Mouse (Mus musculus): ENCODE results near the gene Irf9. TPM values are rescaled to one million over a fixed set of nuclear protein-coding genes. Genes with fewer than 3 reads are reported as not detected.

Irf9 gene
- polyA plus RNA-seq, 2 experiments from 2014 or later = 168 to 222 TPM

Other genes with a start within 250 kb of the Irf9 start
- 10 to 100 TPM; 41.9 to 49.5 TPM for gene Dhrs4, start 124.8 kb upstream of the Irf9 start, polyA plus RNA-seq (2017; shearing (Covaris generic))
- not detected for gene Carmil3, start 112.9 kb upstream of the Irf9 start, polyA plus RNA-seq (2017; shearing (Covaris generic))
- gene Cpne6, start 93.1 kb upstream of the Irf9 start, polyA plus RNA-seq (2017; shearing (Covaris generic)) = not detected
- under 1 TPM in 1 of 2 experiments, not detected in 1; 0.07 TPM for gene Nrl, start 78.6 kb upstream of the Irf9 start, polyA plus RNA-seq (2017; shearing (Covaris generic))
- 10 to 100 TPM; 37.3 to 57.7 TPM for gene Pck2, start 63.3 kb upstream of the Irf9 start, polyA plus RNA-seq (2017; shearing (Covaris generic))
- 100 to 1,000 TPM; 103 to 125 TPM for gene Dcaf11, start 43.6 kb upstream of the Irf9 start, polyA plus RNA-seq (2017; shearing (Covaris generic))
- gene A730061H03Rik, start 43.2 kb upstream of the Irf9 start, polyA plus RNA-seq (2017; shearing (Covaris generic)) = 1 to 10 TPM; 3.3 to 7.1 TPM
- gene Fitm1, start 28.0 kb upstream of the Irf9 start, polyA plus RNA-seq (2017; shearing (Covaris generic)) = not detected
- gene Psme1, start 25.4 kb upstream of the Irf9 start, polyA plus RNA-seq (2017; shearing (Covaris generic)) = 100 to 1,000 TPM; 664 to 711 TPM
- gene Emc9, start 18.3 kb upstream of the Irf9 start, polyA plus RNA-seq (2017; shearing (Covaris generic)) = 10 to 100 TPM; 20.9 to 22.9 TPM
- gene Psme2, start 12.5 kb upstream of the Irf9 start, polyA plus RNA-seq (2017; shearing (Covaris generic)) = 100 to 1,000 TPM; 853 to 877 TPM
- gene Rnf31, start 11.9 kb upstream of the Irf9 start, polyA plus RNA-seq (2017; shearing (Covaris generic)) = 10 to 100 TPM; 35.5 to 47.2 TPM
- 10 to 100 TPM; 14.5 to 22.1 TPM for gene Rec8, start 14.5 kb downstream of the Irf9 start, polyA plus RNA-seq (2017; shearing (Covaris generic))
- 10 to 100 TPM; 33.4 to 42.0 TPM for gene Ipo4, start 32.4 kb downstream of the Irf9 start, polyA plus RNA-seq (2017; shearing (Covaris generic))
- under 1 TPM in 1 of 2 experiments, not detected in 1; 0.98 TPM for gene Gm49378, start 34.3 kb downstream of the Irf9 start, polyA plus RNA-seq (2017; shearing (Covaris generic))
- gene Tm9sf1, start 40.2 kb downstream of the Irf9 start, polyA plus RNA-seq (2017; shearing (Covaris generic)) = 10 to 100 TPM; 39.7 to 46.7 TPM
- 1 to 10 TPM in 1 of 2 experiments, under 1 TPM in 1; 0.69 to 1.3 TPM for gene Tssk4, start 46.6 kb downstream of the Irf9 start, polyA plus RNA-seq (2017; shearing (Covaris generic))
- gene Mdp1, start 56.9 kb downstream of the Irf9 start, polyA plus RNA-seq (2017; shearing (Covaris generic)) = 100 to 1,000 TPM in 1 of 2 experiments, 10 to 100 TPM in 1; 92.4 to 106 TPM
- 10 to 100 TPM; 29.8 to 34.1 TPM for gene Gmpr2, start 68.4 kb downstream of the Irf9 start, polyA plus RNA-seq (2017; shearing (Covaris generic))
- gene Nedd8, start 68.6 kb downstream of the Irf9 start, polyA plus RNA-seq (2017; shearing (Covaris generic)) = 100 to 1,000 TPM; 338 to 343 TPM
- gene Tinf2, start 78.2 kb downstream of the Irf9 start, polyA plus RNA-seq (2017; shearing (Covaris generic)) = 10 to 100 TPM; 26.4 to 29.2 TPM
- gene Tgm1, start 110.4 kb downstream of the Irf9 start, polyA plus RNA-seq (2017; shearing (Covaris generic)) = not detected
- 10 to 100 TPM; 70.5 to 94.7 TPM for gene Rabggta, start 118.7 kb downstream of the Irf9 start, polyA plus RNA-seq (2017; shearing (Covaris generic))
- 10 to 100 TPM; 40.8 to 46.5 TPM for gene Dhrs1, start 142.1 kb downstream of the Irf9 start, polyA plus RNA-seq (2017; shearing (Covaris generic))
- gene Nop9, start 142.1 kb downstream of the Irf9 start, polyA plus RNA-seq (2017; shearing (Covaris generic)) = 1 to 10 TPM; 3.6 to 5.8 TPM
- gene Cideb, start 154.9 kb downstream of the Irf9 start, polyA plus RNA-seq (2017; shearing (Covaris generic)) = not detected
- under 1 TPM in 1 of 2 experiments, not detected in 1; 0.08 TPM for gene Ltb4r2, start 157.9 kb downstream of the Irf9 start, polyA plus RNA-seq (2017; shearing (Covaris generic))
- gene Ltb4r1, start 162.4 kb downstream of the Irf9 start, polyA plus RNA-seq (2017; shearing (Covaris generic)) = 1 to 10 TPM; 4.1 to 4.5 TPM
- gene Adcy4, start 180.5 kb downstream of the Irf9 start, polyA plus RNA-seq (2017; shearing (Covaris generic)) = 1 to 10 TPM in 1 of 2 experiments, not detected in 1; 1.0 TPM
- 10 to 100 TPM; 80.3 to 81.9 TPM for gene Ripk3, start 185.3 kb downstream of the Irf9 start, polyA plus RNA-seq (2017; shearing (Covaris generic))
- not detected for gene Nfatc4, start 219.6 kb downstream of the Irf9 start, polyA plus RNA-seq (2017; shearing (Covaris generic))